Mouse (Mus musculus): ENCODE results near the gene Khsrp.

Khsrp gene

DNA sequence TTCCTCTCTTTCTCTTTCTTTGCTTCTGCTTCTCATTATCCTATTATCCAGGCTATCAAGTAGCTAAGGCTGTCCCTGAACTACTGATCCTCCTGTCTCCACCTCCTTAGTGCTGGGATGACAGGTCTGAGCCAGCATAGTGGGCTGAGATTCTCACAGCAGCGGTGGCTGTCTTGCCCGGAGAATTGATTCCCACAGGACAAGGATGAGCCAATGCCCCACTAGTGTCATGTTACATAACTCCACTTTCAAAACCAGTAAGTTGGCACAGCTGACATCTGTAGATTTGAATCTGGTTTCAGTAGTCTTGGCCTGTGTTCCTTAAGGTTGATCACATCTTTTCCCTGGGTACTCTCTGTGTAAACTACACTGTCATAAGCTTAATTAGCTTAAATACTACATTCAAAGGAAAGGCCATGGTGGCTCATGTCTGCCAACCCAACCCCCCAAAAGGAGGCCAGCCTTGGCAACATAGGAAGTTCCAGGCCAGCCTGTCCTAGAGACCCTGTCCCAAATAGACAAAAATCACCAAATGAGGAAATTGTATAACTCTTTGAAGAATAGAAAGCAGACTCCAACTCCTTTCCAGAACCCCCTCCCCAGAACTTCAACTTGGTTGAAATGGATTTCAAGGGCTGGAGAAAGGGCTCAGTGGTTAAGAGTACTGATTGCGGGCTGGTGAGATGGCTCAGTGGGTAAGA, 45.1 kb downstream of the Khsrp start:
- DNase-seq = no peak

DNA sequence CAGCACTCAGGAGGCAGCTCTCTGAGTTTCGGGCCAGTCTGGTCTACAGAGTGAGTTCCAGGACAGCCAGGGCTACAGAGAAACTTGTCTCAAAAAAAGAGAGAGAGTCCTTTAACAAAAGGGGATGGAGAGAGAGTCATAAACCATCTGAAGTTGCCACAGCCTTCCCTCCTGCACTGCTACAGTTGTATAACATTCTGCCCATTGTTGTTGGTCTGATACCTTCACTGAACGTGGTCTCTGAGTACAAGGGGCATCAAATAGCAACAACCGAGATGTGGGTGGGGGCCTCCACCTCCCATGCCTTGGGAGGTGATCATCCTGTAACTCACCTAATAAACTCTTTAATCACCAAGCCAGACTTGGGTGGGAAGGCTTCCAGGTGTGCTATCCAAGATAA, 45.7 kb downstream of the Khsrp start:
- no peak for DNase-seq

DNA sequence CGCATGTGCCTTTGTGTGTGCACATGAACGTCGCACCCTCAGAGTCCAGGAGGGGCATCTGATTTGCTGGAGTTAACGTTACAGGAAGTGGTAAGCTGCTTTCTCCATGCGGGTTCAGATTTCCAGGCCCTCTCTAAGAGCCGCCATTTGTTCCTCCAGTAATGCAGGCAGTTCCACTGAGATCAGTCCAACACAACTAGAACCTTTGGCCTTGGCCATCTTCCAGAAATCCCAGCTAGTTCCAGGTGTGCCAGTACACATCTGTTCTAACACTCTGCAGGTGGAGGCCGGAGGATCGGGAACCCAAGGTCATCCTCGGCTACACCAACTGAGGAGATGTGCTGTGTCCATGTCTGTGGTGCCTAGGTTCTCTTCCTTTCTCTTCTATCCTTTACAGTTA, 46.4 kb downstream of the Khsrp start:
- no peak for DNase-seq

GRCm38 (mm10) chr17:56982013-56982412, 49.3 kb downstream of the Khsrp start, which contains the start of gene Acer1:
Gene Acer1 (minus strand): TSS chr17:56982126.
- DNase-seq = no peak

DNA sequence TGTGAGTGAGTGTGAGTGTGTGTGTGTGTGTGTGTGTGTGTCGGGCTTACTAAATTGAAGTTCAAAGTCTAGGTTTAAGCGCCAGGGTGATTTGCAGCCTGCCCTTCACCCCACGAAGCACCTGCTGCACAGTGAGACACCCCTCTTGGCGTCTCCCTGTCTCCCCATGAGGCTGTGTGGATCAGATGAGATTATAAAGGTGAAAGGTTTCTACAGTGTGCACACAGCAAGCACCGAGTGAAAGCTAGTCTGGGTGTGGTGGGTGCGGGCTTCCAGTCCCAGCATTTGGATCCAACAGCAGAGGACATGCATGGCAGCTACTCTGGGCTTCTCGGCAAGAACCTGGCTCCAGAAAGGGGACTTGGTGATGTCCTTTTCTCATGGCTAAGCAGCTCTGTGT, 50.3 kb downstream of the Khsrp start:
- no peak for DNase-seq

DNA sequence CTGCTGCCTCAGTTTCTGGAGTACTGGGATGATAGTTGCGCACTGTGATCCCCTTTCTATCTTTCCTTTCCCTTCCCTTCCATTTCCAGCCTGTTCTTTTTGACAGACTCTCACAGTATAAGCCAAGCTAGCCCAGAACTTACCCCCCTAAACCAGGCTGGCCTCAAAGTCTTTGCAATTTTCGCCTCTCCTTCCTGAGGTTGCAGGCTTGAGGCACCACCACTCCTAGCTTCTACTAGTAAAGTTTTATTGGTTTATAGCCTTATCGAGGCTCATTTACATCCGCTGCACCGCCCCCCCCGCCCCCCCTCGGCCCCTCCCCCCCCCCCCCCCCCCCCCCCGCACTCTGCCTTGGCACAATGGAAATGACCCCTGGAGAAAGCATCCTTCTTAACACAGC, 51.8 kb downstream of the Khsrp start:
- DNase-seq = no peak

DNA sequence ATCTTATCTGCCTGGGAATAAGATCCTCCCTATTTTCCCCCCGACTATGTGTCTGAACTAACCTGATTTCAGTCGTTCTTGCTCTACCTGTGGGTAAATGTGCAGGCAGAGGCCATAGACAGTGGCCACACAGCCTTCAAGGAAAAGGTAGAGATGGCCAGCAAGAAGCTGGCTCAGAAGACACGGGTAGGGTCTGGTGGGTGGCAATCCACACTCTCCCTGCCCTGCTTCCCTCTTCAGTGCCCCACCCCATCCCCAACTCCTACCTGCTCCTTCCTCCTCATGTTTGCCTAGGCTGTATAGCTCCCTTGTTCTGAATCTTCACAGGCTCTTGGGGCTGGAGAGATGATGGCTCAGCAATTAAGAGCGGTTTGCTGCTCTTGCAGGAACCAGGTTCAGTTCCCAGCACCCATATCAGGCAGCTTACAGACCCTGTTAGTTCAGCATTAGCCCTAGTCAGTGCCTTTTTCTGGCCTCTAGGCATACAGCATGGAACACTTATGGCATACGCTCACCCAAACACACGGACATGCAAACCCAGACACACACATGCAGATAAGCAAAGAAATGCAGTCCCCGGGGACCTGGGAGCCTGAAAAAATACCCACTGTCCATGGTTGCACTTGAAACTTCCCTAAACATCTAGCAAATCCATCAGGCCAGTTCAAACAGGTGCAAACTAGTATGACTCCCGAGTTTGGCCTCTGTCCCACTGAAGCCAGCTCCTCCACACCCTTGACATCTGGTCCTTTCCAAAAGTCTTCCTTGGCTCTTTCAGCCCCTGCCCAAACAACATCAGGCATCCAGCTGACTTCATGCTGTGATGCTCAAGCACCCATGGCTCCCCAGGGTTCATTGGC, 54.6 kb downstream of the Khsrp start:
- no peak for DNase-seq

DNA sequence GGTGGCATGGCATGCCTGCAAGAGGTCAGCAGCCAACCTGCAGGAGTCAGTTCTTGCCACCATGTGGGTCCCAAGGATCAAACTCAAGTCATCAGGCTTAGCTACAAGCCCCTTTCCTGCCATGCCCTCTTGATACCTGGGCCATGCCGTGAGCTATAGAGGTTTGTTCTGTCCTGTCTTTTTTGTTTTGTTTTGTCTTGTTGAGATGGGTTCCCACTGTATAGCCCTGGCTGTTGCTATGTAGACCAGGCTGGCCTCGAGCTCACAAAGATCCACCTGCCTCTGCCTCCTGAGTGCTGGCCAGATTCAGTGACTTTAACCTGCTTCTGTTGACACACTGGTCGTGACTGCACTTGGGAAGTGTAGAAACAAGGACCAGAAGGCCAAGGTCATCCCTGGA, 55.9 kb downstream of the Khsrp start:
- DNase-seq = no peak

- DNase-seq = no peak
Measured at GRCm38 (mm10) chr17:56974708-56975240, 56.5 kb downstream of the Khsrp start.

DNA sequence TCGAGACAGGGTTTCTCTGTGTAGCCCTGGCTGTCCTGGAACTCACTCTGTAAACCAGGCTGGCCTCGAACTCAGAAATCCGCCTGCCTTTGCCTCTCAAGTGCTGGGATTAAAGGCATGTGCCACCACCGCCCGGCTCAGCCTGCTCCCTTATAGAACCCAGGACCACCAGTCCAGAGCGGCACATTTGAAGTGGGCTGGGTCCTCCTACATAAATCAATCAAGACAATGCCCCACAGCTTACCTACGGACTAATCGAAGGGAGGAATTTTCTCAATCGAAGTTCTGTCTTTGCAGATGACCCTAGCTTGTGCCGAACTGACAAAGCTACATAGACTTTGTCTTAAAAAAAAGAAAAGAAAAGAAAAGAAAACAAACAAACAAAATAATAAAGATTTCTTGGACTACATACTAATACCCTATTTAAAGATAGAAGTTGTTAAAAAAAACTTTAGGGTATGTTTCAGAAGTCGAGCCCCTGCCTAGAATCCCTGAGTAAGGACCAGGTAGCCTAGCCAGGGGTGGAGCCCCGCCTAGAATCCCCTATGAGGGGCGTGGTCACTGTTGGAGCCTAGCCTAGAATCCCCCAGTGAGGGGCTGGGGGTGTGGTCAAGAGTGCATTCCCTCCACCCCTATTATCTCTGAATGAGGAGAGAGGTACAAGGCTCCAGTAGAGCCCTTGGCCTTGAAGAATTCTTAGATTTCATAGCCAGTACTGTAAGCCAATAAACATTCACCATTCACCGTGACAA, 57.2 kb downstream of the Khsrp start:
- no peak for DNase-seq

Measured in cerebellum, postnatal 10 days (tissue).